Mouse (Mus musculus): ENCODE data around the gene Myh11. TPM values are rescaled to one million over a fixed set of nuclear protein-coding genes. Genes with fewer than 3 reads are reported as not detected.

Myh11 gene
- polyA plus RNA-seq, 1 experiment from 2014 or later = 0.38 TPM

GRCm38 (mm10) chr16:14264504-14264903 lies 26.7 kb downstream of the Myh11 start:
- no peaks in the 10 kb centered on the region for H3K36me3 ChIP-seq
- 82% methylated on average over 2 of the region's 2 CpGs for WGBS
- ATAC-seq (ENCODE audit: low FRiP score) = no peak
- H3K9ac ChIP-seq (replicated peaks) = no peak overlapping the region
- H3K4me2 ChIP-seq = no peak overlapping the region
- H3K4me3 ChIP-seq (replicated peaks) = no peak overlapping the region
- no peak overlapping the region for H3K27ac ChIP-seq (replicated peaks)
- no peaks in the 10 kb centered on the region for H3K9me3 ChIP-seq (replicated peaks)
- H3K4me1 ChIP-seq = no peaks in the 10 kb centered on the region
- H3K27me3 ChIP-seq (replicated peaks) = no peaks in the 10 kb centered on the region

- Histone ChIP-seq H3K27me3 (replicated peaks) (no peaks in the 10 kb centered on the region), H3K4me1 (no peaks in the 10 kb centered on the region), H3K4me3 (replicated peaks) (no peak overlapping the region), H3K36me3 (no peaks in the 10 kb centered on the region), H3K9ac (replicated peaks) (no peak overlapping the region), H3K4me2 (no peak overlapping the region), H3K27ac (replicated peaks) (no peak overlapping the region), H3K9me3 (replicated peaks) (no peaks in the 10 kb centered on the region)
- WGBS = 62% methylated on average over 6 of the region's 6 CpGs
- ATAC-seq (ENCODE audit: low FRiP score) = no peak
These were observed 27.9 kb downstream of the Myh11 start for GRCm38 (mm10) chr16:14263241-14263640.

- H3K4me2 ChIP-seq = no peak overlapping the region
- no peaks in the 10 kb centered on the region for H3K4me1 ChIP-seq
- 83% methylated on average over 1 of the region's 1 CpGs for WGBS
- no peaks in the 10 kb centered on the region for H3K36me3 ChIP-seq
- no peaks in the 10 kb centered on the region for H3K9me3 ChIP-seq (replicated peaks)
- H3K27ac ChIP-seq (replicated peaks) = no peak overlapping the region
- no peak overlapping the region for H3K9ac ChIP-seq (replicated peaks)
- no peak overlapping the region for H3K4me3 ChIP-seq (replicated peaks)
- no peaks in the 10 kb centered on the region for H3K27me3 ChIP-seq (replicated peaks)
- no peak for ATAC-seq (ENCODE audit: low FRiP score)
These were observed 28.8 kb downstream of the Myh11 start for GRCm38 (mm10) chr16:14262410-14262809.

GRCm38 (mm10) chr16:14258856-14259255 lies 32.3 kb downstream of the Myh11 start:
- Histone ChIP-seq H3K27ac (replicated peaks) (no peak overlapping the region), H3K9me3 (replicated peaks) (no peaks in the 10 kb centered on the region), H3K4me1 (no peaks in the 10 kb centered on the region), H3K4me3 (replicated peaks) (no peak overlapping the region), H3K27me3 (replicated peaks) (no peaks in the 10 kb centered on the region), H3K9ac (replicated peaks) (no peak overlapping the region), H3K36me3 (no peaks in the 10 kb centered on the region), H3K4me2 (no peak overlapping the region)
- ATAC-seq (ENCODE audit: low FRiP score) = no peak
- 12% methylated on average over 2 of the region's 2 CpGs for WGBS

GRCm38 (mm10) chr16:14253586-14253985 lies 37.6 kb downstream of the Myh11 start:
- 88% methylated on average over 3 of the region's 3 CpGs for WGBS
- Histone ChIP-seq H3K36me3 (no peaks in the 10 kb centered on the region), H3K27me3 (replicated peaks) (no peaks in the 10 kb centered on the region), H3K9ac (replicated peaks) (no peak overlapping the region), H3K4me1 (no peaks in the 10 kb centered on the region), H3K4me2 (no peak overlapping the region), H3K4me3 (replicated peaks) (no peak overlapping the region), H3K27ac (replicated peaks) (no peak overlapping the region), H3K9me3 (replicated peaks) (no peaks in the 10 kb centered on the region)
- no peak for ATAC-seq (ENCODE audit: low FRiP score)

- WGBS = 82% methylated on average over 4 of the region's 4 CpGs
- Histone ChIP-seq H3K4me1 (no peaks in the 10 kb centered on the region), H3K4me2 (no peak overlapping the region), H3K27ac (replicated peaks) (no peak overlapping the region), H3K36me3 (no peaks in the 10 kb centered on the region), H3K27me3 (replicated peaks) (no peaks in the 10 kb centered on the region), H3K9me3 (replicated peaks) (no peaks in the 10 kb centered on the region), H3K9ac (replicated peaks) (no peak overlapping the region), H3K4me3 (replicated peaks) (no peak overlapping the region)
- no peak for ATAC-seq (ENCODE audit: low FRiP score)
These were observed 38.3 kb downstream of the Myh11 start for GRCm38 (mm10) chr16:14252877-14253276.

- Histone ChIP-seq H3K4me3 (replicated peaks) (no peak overlapping the region), H3K9ac (replicated peaks) (no peak overlapping the region), H3K4me2 (no peak overlapping the region), H3K27ac (replicated peaks) (no peak overlapping the region), H3K9me3 (replicated peaks) (no peaks in the 10 kb centered on the region), H3K4me1 (no peaks in the 10 kb centered on the region), H3K36me3 (no peaks in the 10 kb centered on the region), H3K27me3 (replicated peaks) (no peaks in the 10 kb centered on the region)
- ATAC-seq (ENCODE audit: low FRiP score) = no peak
- WGBS = 69% methylated on average over 1 of the region's 1 CpGs
These were observed 41.3 kb downstream of the Myh11 start for GRCm38 (mm10) chr16:14249913-14250312.

GRCm38 (mm10) chr16:14242553-14242952 lies 48.6 kb downstream of the Myh11 start:
- H3K4me3 ChIP-seq (replicated peaks) = no peak overlapping the region
- H3K27me3 ChIP-seq (replicated peaks) = no peaks in the 10 kb centered on the region
- 49% methylated on average over 2 of the region's 2 CpGs for WGBS
- no peaks in the 10 kb centered on the region for H3K9me3 ChIP-seq (replicated peaks)
- no peak overlapping the region for H3K9ac ChIP-seq (replicated peaks)
- no peak overlapping the region for H3K27ac ChIP-seq (replicated peaks)
- no peaks in the 10 kb centered on the region for H3K36me3 ChIP-seq
- H3K4me1 ChIP-seq = no peaks in the 10 kb centered on the region
- no peak overlapping the region for H3K4me2 ChIP-seq
- ATAC-seq (ENCODE audit: low FRiP score) = no peak

GRCm38 (mm10) chr16:14242059-14242458 lies 49.1 kb downstream of the Myh11 start:
- H3K27me3 ChIP-seq (replicated peaks) = no peaks in the 10 kb centered on the region
- H3K4me1 ChIP-seq = no peaks in the 10 kb centered on the region
- ATAC-seq (ENCODE audit: low FRiP score) = no peak
- no peak overlapping the region for H3K9ac ChIP-seq (replicated peaks)
- H3K4me3 ChIP-seq (replicated peaks) = no peak overlapping the region
- no peak overlapping the region for H3K4me2 ChIP-seq
- H3K27ac ChIP-seq (replicated peaks) = no peak overlapping the region
- H3K9me3 ChIP-seq (replicated peaks) = no peaks in the 10 kb centered on the region
- H3K36me3 ChIP-seq = no peaks in the 10 kb centered on the region
- WGBS = 85% methylated on average over 3 of the region's 3 CpGs

- no peak overlapping the region for H3K4me2 ChIP-seq
- no peaks in the 10 kb centered on the region for H3K9me3 ChIP-seq (replicated peaks)
- ATAC-seq (ENCODE audit: low FRiP score) = peak; percentile 78; the same call in 1 of the 2 replicates
- no peak overlapping the region for H3K27ac ChIP-seq (replicated peaks)
- no peak overlapping the region for H3K9ac ChIP-seq (replicated peaks)
- H3K4me3 ChIP-seq (replicated peaks) = no peak overlapping the region
- no peaks in the 10 kb centered on the region for H3K27me3 ChIP-seq (replicated peaks)
- WGBS = 23% methylated on average over 6 of the region's 6 CpGs
- H3K4me1 ChIP-seq = no peaks in the 10 kb centered on the region
- no peaks in the 10 kb centered on the region for H3K36me3 ChIP-seq
These were observed 54.0 kb downstream of the Myh11 start for GRCm38 (mm10) chr16:14237100-14237723.

GRCm38 (mm10) chr16:14215156-14215555 lies 76.0 kb downstream of the Myh11 start:
- WGBS = 93% methylated on average over 3 of the region's 3 CpGs
- no peaks in the 10 kb centered on the region for H3K27me3 ChIP-seq (replicated peaks)
- no peaks in the 10 kb centered on the region for H3K36me3 ChIP-seq
- no peaks in the 10 kb centered on the region for H3K9me3 ChIP-seq (replicated peaks)
- H3K4me3 ChIP-seq (replicated peaks) = no peak overlapping the region
- no peak for ATAC-seq (ENCODE audit: low FRiP score)
- H3K4me1 ChIP-seq = no peaks in the 10 kb centered on the region
- no peak overlapping the region for H3K27ac ChIP-seq (replicated peaks)
- no peak overlapping the region for H3K4me2 ChIP-seq
- H3K9ac ChIP-seq (replicated peaks) = no peak overlapping the region

GRCm38 (mm10) chr16:14198798-14199197 lies 92.4 kb downstream of the Myh11 start:
- no peak overlapping the region for H3K9ac ChIP-seq (replicated peaks)
- no peaks in the 10 kb centered on the region for H3K27me3 ChIP-seq (replicated peaks)
- H3K27ac ChIP-seq (replicated peaks) = no peak overlapping the region
- no peaks in the 10 kb centered on the region for H3K4me1 ChIP-seq
- H3K4me2 ChIP-seq = no peak overlapping the region
- WGBS = 81% methylated on average over 4 of the region's 4 CpGs
- ATAC-seq (ENCODE audit: low FRiP score) = no peak
- no peaks in the 10 kb centered on the region for H3K9me3 ChIP-seq (replicated peaks)
- H3K4me3 ChIP-seq (replicated peaks) = no peak overlapping the region
- H3K36me3 ChIP-seq = no peaks in the 10 kb centered on the region

- ATAC-seq (ENCODE audit: low FRiP score) = no peak
These were observed 95.7 kb downstream of the Myh11 start for GRCm38 (mm10) chr16:14195427-14195826.

More at GRCm38 (mm10) chr16:14195427-14195826, 95.7 kb downstream of the Myh11 start:
- no peak overlapping the region for H3K4me3 ChIP-seq (replicated peaks)
- no peak overlapping the region for H3K27ac ChIP-seq (replicated peaks)
- no peak overlapping the region for H3K9ac ChIP-seq (replicated peaks)
- 33% methylated on average over 1 of the region's 1 CpGs for WGBS
- H3K4me1 ChIP-seq = no peaks in the 10 kb centered on the region
- H3K36me3 ChIP-seq = no peaks in the 10 kb centered on the region
- H3K27me3 ChIP-seq (replicated peaks) = no peaks in the 10 kb centered on the region
- H3K9me3 ChIP-seq (replicated peaks) = no peaks in the 10 kb centered on the region
- H3K4me2 ChIP-seq = no peak overlapping the region

Data from neural tube, embryonic 15.5 days (tissue).